Mouse (Mus musculus) cortical plate, adult 2 months (tissue): ENCODE measurements around the gene Sec1. TPM values are rescaled to one million over a fixed set of nuclear protein-coding genes. Genes with fewer than 3 reads are reported as not detected.
A peak's percentile ranks its signal among the peaks of the same experiment; 100 is the strongest.

Source experiments
- H3K27ac ChIP-seq: fragments of 200-500 bp; 2 replicates; pipeline ENCODE4 v1.5.1; 2012; ENCODE audit warnings: low read length, control low read depth, inconsistent platforms; ENCODE audit not compliant: insufficient read depth
- H3K4me1 ChIP-seq: fragments of 200-500 bp; 2 replicates; pipeline ENCODE4 v1.6.1; 2011; ENCODE audit warnings: low read length; ENCODE audit not compliant: control insufficient read depth, insufficient read depth
- H3K4me3 ChIP-seq: fragments of 200-500 bp; 2 replicates; pipeline ENCODE4 v1.5.1; 2011; ENCODE audit warnings: mild to moderate bottlenecking, low read length, control low read depth; ENCODE audit not compliant: insufficient read depth
- CTCF ChIP-seq: fragments of 200-500 bp; IDR thresholded peaks from 2 replicates; pipeline ENCODE4 v1.5.1; 2011; ENCODE audit warnings: mild to moderate bottlenecking, control low read depth, low read length; ENCODE audit not compliant: insufficient read depth; ENCODE audit errors: extremely low read depth
- POLR2A ChIP-seq: fragments of 200-500 bp; IDR thresholded peaks from 2 replicates; pipeline ENCODE4 v1.6.1; 2011; ENCODE audit warnings: mild to moderate bottlenecking, low read length, control low read depth; ENCODE audit not compliant: insufficient read depth; ENCODE audit errors: extremely low read depth
- polyA plus RNA-seq: library from polyadenylated mRNA; depleted of rRNA; stranded (reverse); fragments of >200 nt; gene quantifications from 2 replicates; pipeline ENCODE4 v1.2.3, GENCODE M21; 2012

Gene Sec1
- polyA plus RNA-seq, 1 experiment = 6.6 TPM

DNA sequence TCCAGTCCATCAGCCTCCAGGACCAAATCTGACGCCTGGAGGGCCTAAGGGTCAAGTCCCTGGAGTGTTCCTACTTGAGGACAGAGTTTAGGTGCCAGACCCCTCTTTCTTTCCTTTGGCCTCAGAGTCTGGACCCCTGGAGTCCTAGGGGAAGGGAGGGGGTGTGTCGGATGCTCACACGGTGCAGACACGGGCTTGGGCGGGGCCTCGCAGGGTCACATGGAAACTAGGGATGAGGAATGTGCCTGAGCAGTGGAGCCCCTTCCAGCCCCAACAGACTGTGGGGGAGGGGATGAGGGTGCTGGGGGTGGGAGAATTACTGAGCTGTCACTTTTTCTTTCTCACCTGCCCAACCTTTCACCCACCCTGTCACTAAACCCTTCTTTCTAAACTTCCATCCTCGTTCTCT lies 11.7 kb upstream of the Sec1 start:
- Histone ChIP-seq H3K4me3 (peak overlapping the region; percentile 97), H3K4me1 (peaks cover 11% of the 10 kb centered on the region), H3K27ac (peak overlapping the region; percentile 100)
- TF ChIP-seq POLR2A = peak; percentile 59; the same call in 1 of the 2 replicates
- no peak for TF ChIP-seq CTCF

GRCm38 (mm10) chr7:45705443-45705864 lies 11.3 kb upstream of the Sec1 start:
- peak overlapping the region; percentile 97 for H3K4me3 ChIP-seq
- peaks cover 11% of the 10 kb centered on the region for H3K4me1 ChIP-seq
- peak overlapping the region; percentile 100 for H3K27ac ChIP-seq
- no peak for TF ChIP-seq CTCF
- no peak for TF ChIP-seq POLR2A

GRCm38 (mm10) chr7:45704730-45705442 lies 10.7 kb upstream of the Sec1 start, which contains the start of gene Dbp:
Gene Dbp, plus strand, starts transcription at chr7:45705088.
- TF ChIP-seq POLR2A = peak; percentile 66
- no peak for TF ChIP-seq CTCF
- Histone ChIP-seq H3K27ac (peak within 1 kb of the TSS; percentile 100), H3K4me3 (peak within 1 kb of the TSS; percentile 97), H3K4me1 (peaks cover 11% of the 10 kb centered on the region)

DNA sequence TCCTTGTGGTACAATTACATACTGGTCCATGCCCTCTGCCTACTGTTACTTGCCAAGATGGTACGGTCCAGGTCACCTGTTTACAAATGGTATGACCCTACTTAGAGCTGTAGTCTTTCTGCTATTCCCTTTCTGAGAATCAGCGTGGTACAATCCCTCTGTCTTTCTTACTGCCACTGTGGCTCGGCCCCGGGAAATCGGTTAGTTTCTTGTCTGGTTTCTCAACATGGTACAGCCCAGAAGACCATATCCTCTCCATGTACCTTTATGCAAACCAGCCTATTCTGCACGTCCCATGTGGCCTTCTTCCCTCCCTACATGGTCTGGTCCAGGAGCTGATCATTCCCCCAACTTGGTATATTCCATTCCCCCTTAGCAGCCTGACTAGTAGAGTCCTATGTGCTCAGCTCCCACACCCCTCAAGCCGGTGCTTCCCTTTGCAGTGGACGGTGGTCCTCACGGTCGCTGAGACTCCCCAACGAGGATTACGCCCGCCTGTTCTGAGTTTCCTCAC lies 9.9 kb upstream of the Sec1 start:
- Histone ChIP-seq H3K27ac (peak overlapping the region; percentile 87), H3K4me3 (peak overlapping the region; percentile 45), H3K4me1 (peaks cover 9% of the 10 kb centered on the region; the same call in 1 of the 2 replicates)
- TF ChIP-seq CTCF (no peak), POLR2A (peak; percentile 88)

DNA sequence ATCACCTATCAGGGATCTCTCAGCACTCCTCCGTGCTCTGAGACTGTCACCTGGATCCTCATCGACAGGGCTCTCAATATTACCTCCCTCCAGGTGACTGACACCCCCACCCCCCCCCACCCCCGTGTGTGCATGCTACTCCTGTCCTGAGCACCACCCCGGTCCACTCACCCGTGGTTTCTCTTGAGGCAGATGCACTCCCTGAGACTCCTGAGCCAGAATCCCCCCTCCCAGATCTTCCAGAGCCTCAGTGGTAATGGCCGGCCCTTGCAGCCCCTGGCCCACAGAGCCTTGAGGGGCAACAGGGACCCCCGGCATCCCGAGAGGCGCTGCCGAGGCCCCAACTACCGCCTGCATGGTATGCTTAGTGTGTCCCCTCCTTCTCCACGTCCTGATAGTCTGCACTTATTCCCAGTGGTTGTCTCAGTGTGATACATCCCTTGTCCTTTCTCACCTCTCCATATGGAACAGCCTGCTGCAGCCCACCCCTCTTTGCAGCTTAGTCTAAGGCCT lies 9.4 kb upstream of the Sec1 start:
- TF ChIP-seq POLR2A = no peak; the same call in 1 of the 2 replicates
- TF ChIP-seq CTCF = no peak
- peak overlapping the region; percentile 87 for H3K27ac ChIP-seq
- H3K4me1 ChIP-seq = peaks cover 6% of the 10 kb centered on the region; the same call in 1 of the 2 replicates
- peak overlapping the region; percentile 45 for H3K4me3 ChIP-seq

- H3K4me1 ChIP-seq = no peaks in the 10 kb centered on the region
- no peak overlapping the region for H3K4me3 ChIP-seq
- H3K27ac ChIP-seq = no peak overlapping the region
- TF ChIP-seq CTCF = no peak
- no peak for TF ChIP-seq POLR2A
Measured at GRCm38 (mm10) chr7:45702809-45703520, 8.8 kb upstream of the Sec1 start.

- Histone ChIP-seq H3K4me3 (no peak overlapping the region), H3K4me1 (no peaks in the 10 kb centered on the region), H3K27ac (no peak overlapping the region)
- TF ChIP-seq CTCF (no peak), POLR2A (no peak)
Measured at GRCm38 (mm10) chr7:45702316-45702715, 8.1 kb upstream of the Sec1 start.

- H3K4me3 ChIP-seq = peak overlapping the region; percentile 84
- no peaks in the 10 kb centered on the region for H3K4me1 ChIP-seq
- H3K27ac ChIP-seq = no peak overlapping the region
- TF ChIP-seq CTCF (no peak), POLR2A (no peak)
Measured at GRCm38 (mm10) chr7:45701607-45702006, 7.4 kb upstream of the Sec1 start.

DNA sequence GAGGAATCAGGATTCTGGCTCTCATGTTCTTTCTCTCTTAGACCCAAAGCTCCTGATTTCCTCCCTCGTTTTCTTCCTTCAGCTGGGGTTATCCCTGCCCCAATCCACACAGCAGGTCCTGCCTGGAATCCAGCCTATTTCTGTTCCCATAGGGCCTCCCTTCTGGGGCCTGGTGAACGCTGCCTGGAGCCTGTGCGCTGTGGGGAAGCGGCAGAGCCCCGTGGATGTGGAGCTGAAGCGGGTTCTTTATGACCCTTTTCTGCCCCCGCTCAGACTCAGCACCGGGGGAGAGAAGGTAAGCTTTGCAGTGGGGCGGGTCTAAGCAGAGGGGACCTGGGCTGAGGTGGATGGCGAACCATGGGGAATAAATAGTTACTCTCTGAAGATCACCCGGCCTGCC lies 6.9 kb upstream of the Sec1 start:
- H3K27ac ChIP-seq = peak overlapping the region; percentile 22; the same call in 1 of the 2 replicates
- no peaks in the 10 kb centered on the region for H3K4me1 ChIP-seq
- TF ChIP-seq CTCF (no peak), POLR2A (no peak)
- H3K4me3 ChIP-seq = peak overlapping the region; percentile 84
